Mouse (Mus musculus) 3T3-L1 (cell line): Measurements from ENCODE around the gene Cbs.

ENCODE experiments used
- DNase-seq: peaks from one replicate; pipeline ENCODE4 v3.0.0-alpha.2; 2015; ENCODE audit warnings: low read depth, low spot score

Cbs gene

DNA sequence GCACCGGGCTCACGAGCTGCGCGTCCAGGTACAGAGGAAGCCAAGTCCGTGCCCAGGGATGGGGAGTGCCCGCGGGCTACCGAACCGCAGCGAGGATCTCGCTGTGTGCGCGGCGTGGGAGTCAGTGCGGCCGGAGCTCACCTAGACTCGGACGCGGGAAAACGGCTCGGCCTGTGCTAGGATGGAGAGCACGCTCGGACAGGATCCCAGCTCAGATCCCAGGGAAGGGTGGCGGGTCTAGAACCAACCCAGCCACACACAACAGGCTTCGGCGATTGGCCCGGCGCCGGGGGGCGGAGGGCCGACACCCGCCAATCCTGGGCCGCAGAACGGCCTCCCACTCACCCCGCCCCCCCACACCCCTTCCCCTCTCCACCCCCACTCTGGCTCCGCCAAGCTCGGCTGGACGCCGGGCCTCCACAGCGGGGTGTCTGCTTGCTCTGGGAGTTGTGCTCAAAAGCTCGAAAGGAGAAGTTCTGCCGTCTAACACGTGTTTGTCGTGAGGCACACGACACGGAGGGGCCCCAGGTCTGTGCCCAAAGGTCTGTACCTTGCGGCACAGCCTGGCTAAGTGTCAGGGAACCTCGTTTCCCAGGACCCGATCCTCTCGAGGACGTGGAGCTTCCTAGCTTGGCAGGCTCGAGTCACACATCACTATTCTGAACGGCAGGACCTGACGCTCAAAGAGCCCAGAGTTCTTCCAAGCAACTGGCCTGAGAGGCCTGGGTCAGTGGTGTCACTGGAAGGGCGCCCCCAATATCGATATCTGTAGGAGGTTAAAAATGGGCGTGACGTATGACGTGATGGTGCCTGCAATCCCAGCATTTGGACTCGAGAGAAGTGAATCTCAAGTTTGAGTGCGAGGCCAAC, at the start of gene Cbs:
Gene Cbs, minus strand, starts transcription at position 297 of the 870 bp plus-strand sequence.
- DNase-seq: no peak

DNA sequence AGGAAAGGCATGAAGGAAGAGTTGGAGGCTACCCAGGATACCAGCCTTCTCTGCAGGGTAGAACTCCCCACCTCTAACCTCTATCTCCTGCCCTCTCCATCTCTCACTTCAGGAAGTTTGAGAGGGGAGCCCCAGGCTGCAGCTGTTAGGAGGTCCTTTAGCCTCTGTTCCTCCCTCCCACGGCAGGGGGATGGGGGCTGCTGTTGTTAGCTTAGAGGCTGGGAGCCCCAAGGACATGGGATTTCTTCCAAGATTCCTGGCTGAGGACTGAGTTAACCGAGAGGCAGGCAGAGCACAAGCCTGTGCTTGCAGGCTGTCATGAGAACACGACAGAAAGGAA, 49.2 kb upstream of the Cbs start:
- DNase-seq: peak; percentile 76

- DNase-seq: peak; percentile 94
These were observed 48.6 kb upstream of the Cbs start for GRCm38 (mm10) chr17:31685514-31686224.

DNA sequence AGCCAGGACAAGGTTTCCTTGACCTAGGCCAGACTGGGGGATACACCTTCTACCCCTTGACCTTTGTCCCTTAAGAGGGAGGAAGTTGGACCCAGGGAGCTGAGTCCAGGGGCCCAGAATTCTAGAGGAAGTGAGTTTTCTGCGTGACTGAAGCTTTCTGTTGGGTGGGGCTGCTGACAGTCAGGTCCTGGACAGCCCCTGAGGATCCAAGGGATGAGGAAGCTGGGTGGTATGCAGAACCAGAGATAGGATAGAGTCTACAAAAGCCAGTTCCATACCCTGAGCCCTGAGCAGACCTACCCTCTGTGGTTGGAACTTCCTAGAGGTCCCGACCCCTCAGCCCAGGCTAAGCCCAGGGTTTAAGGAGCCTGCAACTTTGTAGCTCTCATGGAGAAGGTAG, 43.4 kb upstream of the Cbs start:
- DNase-seq: no peak

GRCm38 (mm10) chr17:31677507-31677906, 40.5 kb upstream of the Cbs start, which contains the start of gene Cryaa:
TSS of gene Cryaa (plus strand) at chr17:31677807.
- no peak for DNase-seq

GRCm38 (mm10) chr17:31674426-31674825, 37.4 kb upstream of the Cbs start:
- DNase-seq: no peak

DNA sequence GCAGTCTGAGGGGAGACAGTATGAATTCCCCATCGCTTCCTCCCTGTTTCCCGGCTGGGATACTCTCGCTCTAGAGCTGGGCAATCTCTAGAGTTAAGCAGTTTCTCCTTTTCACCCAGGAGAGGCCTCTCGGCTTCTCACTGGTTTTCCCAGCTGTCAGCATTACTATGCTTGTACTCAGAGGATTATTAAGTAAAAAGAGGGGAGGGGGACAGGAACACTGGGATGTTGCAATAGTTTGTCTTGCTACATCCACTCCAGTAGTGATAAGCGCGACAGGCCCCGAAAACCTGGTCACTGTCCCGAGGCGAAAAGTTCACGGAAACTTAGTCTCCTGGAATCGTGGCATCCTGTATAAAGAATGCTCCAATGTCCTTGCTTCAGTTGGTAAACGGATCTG, 35.2 kb upstream of the Cbs start:
- no peak for DNase-seq

- DNase-seq: no peak
These were observed 34.7 kb upstream of the Cbs start for GRCm38 (mm10) chr17:31671698-31672097.

DNA sequence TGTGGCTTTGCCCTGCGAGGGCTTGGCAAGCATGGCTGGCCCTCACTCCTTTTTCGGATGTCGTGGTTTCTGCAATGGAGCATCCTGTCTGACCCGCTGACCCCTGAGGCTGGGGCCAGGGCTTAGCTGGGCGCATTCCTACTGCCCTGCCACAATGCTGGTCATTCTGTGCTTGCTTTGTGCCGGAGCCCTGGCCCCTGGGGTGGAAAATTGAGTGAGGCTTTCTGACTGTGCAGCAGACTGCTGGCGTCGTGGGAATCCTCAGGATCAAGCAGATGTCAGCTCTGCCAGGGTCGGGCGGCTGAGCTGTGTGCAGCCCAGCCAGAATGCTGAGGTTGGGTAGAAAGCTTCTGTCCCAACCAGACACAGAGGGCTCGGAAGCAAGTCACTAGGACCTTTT, 33.1 kb upstream of the Cbs start:
- peak; percentile 76 for DNase-seq

DNA sequence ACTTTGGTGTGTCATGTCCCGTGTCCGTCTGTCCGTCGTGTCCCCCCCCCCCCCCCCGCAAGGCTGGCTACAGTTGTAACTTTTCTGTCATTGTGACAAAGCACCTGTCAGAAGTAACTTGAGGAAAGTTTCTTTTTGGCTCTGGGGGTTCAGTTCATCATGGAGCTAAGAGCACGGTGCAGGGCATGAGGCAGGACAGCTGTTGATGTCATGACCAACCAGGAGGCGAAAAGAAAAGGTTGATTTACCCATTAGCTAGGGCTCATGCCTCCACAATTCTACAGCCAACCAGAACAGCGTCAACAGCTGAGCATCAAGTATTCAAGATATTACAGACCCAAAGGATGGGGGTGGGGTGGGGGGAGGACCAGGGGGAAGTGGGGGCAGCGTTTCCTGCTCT, 31.3 kb upstream of the Cbs start:
- DNase-seq: no peak

DNA sequence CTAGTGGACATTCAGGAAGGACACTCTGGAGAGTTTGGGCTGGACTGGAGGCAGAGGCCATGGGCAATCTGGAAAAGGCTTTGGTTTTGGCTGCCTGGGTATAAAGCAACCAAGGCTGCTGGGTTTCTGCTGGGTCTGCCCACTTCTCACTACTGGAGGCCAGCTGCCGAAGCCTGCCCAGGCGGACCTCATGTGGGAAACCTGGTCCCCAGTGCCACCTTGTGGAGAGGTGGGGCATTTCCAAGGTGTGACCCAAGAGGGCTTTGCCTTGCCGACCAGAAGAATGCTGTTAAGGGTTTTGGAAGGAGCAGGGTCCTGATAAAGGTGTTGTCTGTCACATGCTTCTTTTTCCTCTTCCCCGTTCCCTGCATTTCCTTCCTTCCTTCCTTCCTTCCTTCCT, 27.7 kb upstream of the Cbs start:
- peak; percentile 90 for DNase-seq

DNA sequence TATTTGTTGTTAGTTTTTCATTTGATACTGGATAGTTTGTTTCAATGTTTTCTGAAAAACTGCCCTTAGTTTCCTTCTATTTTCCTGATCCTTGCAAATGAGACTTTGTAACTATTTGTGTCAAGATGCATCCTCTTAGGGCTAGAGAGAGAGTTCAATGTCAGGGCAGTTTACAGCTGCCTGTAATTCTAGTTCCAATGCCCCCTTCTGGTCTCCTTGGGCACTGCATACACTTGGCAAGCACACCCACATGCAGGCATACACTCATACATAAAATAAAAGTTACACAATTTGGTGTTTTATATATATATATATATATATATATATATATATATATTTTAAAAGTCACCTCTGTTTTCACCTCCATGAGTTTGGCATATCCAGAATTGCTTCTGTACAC, 25.8 kb upstream of the Cbs start:
- peak; percentile 49 for DNase-seq

DNA sequence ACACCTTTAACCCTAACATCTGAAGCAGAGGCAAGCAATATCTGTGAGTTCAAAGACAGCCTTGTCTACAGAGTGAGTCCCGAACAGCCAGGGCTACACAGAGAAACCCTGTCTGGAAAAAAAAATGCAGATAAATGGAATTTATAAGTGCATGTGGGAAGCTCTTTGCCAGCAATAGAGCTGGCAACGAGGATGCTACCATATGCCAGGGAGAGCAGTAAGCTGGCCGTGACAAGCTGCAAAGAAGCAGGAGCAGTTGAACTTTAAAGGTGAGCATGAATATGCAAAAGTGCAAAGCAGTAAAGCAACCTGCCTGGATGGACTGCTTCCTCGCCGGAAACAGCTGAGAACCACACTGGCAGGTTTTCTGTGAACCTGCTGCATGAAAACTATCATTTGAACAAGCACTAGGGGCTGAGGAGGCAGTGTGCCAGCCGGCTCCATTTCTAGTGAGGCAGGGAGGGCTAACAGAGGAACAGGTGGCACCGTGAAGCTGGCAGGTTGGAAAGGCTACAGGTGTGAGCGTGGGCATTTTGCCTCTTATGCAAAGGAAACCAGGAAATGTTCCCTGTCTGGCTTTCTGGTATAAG, 23.7 kb upstream of the Cbs start:
- no peak for DNase-seq

GRCm38 (mm10) chr17:31658468-31659185, 21.6 kb upstream of the Cbs start, which contains the start of gene U2af1:
TSS of gene U2af1 (minus strand) at chr17:31658892.
- peak; percentile 96 for DNase-seq

GRCm38 (mm10) chr17:31658136-31658467, 21.1 kb upstream of the Cbs start:
- DNase-seq: peak; percentile 23

GRCm38 (mm10) chr17:31657141-31657983, 20.3 kb upstream of the Cbs start:
- DNase-seq: peak; percentile 48

- DNase-seq: no peak
These were observed 19.6 kb upstream of the Cbs start for GRCm38 (mm10) chr17:31656682-31657081.

GRCm38 (mm10) chr17:31655366-31655765, 18.3 kb upstream of the Cbs start:
- DNase-seq: peak; percentile 34

- DNase-seq: no peak
These were observed 16.2 kb upstream of the Cbs start for GRCm38 (mm10) chr17:31653277-31653676.

- no peak for DNase-seq
These were observed 15.1 kb upstream of the Cbs start for GRCm38 (mm10) chr17:31652152-31652551.
